Mouse (Mus musculus) brain, embryonic 14.5 days (tissue): ENCODE results near the gene Ncapd2. TPM values are rescaled to one million over a fixed set of nuclear protein-coding genes. Genes with fewer than 3 reads are reported as not detected.
"Not testable (repeated sequence)": the region's sequence is repeated elsewhere in the genome, so short reads cannot be mapped to it uniquely, and the experiment has no call there.

Experiments
- DNase-seq: peaks from one replicate; pipeline ENCODE4 v3.0.0-alpha.2; 2011; ENCODE audit warnings: low read depth
- CTCF ChIP-seq: fragments of 200-500 bp; IDR thresholded peaks from 2 replicates; pipeline ENCODE4 v1.5.1; 2012; ENCODE audit warnings: inconsistent platforms, mild to moderate bottlenecking, moderate library complexity, borderline replicate concordance; ENCODE audit not compliant: insufficient read depth, insufficient read length; ENCODE audit errors: extremely low read depth
- POLR2A ChIP-seq: fragments of 200-500 bp; IDR thresholded peaks from 2 replicates; pipeline ENCODE4 v1.6.1; 2012; ENCODE audit warnings: mild to moderate bottlenecking, inconsistent platforms, borderline replicate concordance; ENCODE audit not compliant: poor library complexity, insufficient read depth, insufficient read length, severe bottlenecking; ENCODE audit errors: extremely low read depth
- polyA plus RNA-seq: library from polyadenylated mRNA; depleted of rRNA; stranded (reverse); fragments of >200 nt; gene quantifications from 2 replicates; pipeline ENCODE4 v1.2.3, GENCODE M21; 2012

Gene Ncapd2
- polyA plus RNA-seq, 1 experiment = 169 TPM

- DNase-seq = no peak
- TF ChIP-seq CTCF (no peak), POLR2A (no peak)
These were observed 18.2 kb downstream of the Ncapd2 start for GRCm38 (mm10) chr6:125173256-125173655.

DNA sequence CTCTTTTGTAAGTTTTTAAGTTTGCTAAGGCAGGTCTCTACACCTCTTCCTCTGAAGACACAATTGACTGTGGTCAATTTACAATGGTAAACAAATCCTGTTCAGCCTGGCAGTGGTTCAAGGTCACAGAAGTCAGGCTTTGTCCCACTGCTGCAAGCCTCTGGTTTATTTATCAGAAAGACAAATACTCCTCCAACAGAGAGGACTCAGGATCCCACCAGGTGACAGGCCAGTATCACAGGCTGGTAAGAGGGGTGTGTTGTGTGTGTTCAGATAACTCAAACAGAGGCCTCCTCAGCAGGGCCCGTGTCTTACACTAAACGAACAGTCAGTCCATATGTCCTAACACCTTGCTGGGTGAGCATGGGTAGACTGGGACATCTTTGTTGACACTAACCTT, 19.0 kb downstream of the Ncapd2 start:
- no peak for DNase-seq
- TF ChIP-seq CTCF = no peak
- no peak for TF ChIP-seq POLR2A

DNA sequence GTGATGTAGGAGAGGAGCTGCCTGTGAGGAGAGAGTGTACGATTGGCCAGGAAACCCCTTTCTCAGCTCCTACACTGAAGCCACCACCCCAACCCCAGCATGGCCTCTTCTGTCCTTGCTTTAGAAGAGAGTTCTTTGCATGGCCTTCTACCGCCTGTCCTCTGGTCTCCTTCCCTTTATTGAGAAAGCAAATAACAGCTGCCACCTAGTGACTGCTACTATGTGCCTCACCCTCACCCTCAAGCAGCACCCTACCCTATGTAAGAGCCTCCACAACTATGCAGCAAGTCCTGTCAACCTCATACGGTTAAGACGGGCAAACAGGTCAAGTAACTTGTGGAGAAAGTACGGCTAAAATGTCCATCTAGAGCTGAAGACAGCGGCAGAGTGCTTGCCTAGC, 21.3 kb downstream of the Ncapd2 start:
- no peak for TF ChIP-seq CTCF
- no peak for TF ChIP-seq POLR2A
- DNase-seq = no peak

GRCm38 (mm10) chr6:125168086-125168485, 23.4 kb downstream of the Ncapd2 start:
- no peak for DNase-seq
- TF ChIP-seq CTCF (no peak), POLR2A (no peak)

GRCm38 (mm10) chr6:125166861-125167650, 24.4 kb downstream of the Ncapd2 start:
- TF ChIP-seq CTCF (no peak), POLR2A (no peak)

GRCm38 (mm10) chr6:125166051-125166751, 25.3 kb downstream of the Ncapd2 start, which contains the start of gene Gapdh:
Gene Gapdh, minus strand, starts transcription at chr6:125166467.
- DNase-seq = peak; percentile 74
- TF ChIP-seq POLR2A = no peak
- no peak for TF ChIP-seq CTCF

More at GRCm38 (mm10) chr6:125166861-125167650, 24.4 kb downstream of the Ncapd2 start:
- peak; percentile 75 for DNase-seq

DNA sequence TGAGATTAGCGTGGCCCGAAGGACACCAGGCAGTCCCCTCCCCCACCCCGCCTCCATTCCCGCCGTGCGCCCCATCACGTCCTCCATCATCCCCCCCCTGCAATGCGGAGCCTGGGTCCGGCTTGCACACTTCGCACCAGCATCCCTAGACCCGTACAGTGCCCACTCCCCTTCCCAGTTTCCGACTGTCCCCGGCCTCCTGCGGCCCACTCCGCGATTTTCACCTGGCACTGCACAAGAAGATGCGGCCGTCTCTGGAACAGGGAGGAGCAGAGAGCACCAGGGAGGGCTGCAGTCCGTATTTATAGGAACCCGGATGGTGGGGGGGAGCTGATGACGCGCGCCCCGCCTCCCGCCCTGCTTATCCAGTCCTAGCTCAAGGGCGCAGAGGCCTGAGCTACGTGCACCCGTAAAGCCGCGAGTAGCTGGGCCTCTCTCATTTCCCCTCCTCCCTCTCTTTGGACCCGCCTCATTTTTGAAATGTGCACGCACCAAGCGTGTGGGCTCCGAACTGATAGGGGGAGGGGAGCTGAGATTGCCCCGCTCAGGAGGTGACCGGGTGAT, 26.1 kb downstream of the Ncapd2 start:
- TF ChIP-seq POLR2A = peak; percentile 92; the same call in 1 of the 2 replicates
- TF ChIP-seq CTCF = no peak
- peak; percentile 99 for DNase-seq

GRCm38 (mm10) chr6:125164672-125165327, 26.7 kb downstream of the Ncapd2 start:
- TF ChIP-seq CTCF (no peak), POLR2A (no peak; the same call in 1 of the 2 replicates)
- DNase-seq = peak; percentile 87

DNA sequence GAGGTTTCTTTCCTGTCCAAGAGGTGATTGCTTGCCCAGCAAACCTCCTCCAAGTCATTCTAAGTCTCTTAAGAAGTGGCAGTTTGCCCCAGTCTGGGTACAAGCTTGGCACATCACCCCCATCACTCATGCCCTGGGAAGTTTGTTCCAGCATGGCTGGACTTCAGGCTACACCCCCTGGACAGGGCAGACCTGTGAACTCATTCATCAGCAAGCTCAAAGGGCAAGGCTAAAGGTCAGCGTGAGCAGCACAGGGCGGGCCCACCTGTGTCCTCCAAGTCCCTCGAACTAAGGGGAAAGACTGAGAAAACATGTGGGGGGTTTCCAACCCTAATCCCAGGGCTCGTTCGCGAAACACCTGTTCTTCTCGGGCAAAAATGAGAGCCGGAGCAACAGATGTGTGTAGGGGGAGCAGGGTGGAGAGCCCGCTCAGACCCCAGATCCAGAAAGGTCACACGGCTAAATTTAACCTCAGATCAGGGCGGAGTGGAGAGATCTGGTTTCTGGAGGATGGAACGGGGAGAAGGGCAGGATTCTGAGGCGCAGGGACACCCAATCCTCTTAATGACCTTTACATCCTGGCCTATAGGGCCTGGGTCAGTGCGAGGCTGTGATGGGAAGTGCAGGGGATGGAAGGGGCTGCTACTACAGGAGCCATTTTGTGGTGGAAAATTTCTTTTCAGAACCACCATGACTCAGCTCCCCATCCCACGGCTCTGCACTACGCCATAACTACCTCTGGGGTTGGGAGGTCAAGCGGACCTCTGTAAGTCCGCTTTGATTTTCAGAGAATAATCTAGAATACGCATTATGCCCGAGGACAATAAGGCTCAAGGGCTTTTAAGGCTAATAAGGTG, 27.5 kb downstream of the Ncapd2 start:
- peak; percentile 50 for DNase-seq
- no peak for TF ChIP-seq POLR2A
- TF ChIP-seq CTCF = no peak

DNA sequence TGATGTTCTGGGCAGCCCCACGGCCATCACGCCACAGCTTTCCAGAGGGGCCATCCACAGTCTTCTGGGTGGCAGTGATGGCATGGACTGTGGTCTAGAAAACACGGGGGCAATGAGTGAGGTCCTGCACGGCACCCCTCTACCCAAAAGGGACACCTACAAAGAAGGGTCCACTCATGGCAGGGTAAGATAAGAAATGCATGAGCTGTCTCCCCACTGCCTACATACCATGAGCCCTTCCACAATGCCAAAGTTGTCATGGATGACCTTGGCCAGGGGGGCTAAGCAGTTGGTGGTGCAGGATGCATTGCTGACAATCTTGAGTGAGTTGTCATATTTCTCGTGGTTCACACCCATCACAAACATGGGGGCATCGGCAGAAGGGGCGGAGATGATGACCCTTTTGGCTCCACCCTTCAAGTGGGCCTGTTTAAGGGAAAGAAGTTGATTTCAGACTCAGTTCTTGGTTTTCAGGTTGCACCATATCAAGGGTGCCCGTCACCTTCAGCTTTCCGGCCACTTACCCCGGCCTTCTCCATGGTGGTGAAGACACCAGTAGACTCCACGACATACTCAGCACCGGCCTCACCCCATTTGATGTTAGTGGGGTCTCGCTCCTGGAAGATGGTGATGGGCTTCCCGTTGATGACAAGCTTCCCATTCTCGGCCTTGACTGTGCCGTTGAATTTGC, 28.7 kb downstream of the Ncapd2 start:
- not testable (repeated sequence) for DNase-seq
